Mouse (Mus musculus) limb, embryonic 14.5 days (tissue): ENCODE measurements at regions not wholly inside any gene's neighbourhood (a gene's known extent, or its start where the extent isn't known, plus 50 kb on each side); places are given as distances from the start of the nearest gene placed in this dataset.

Source experiments
- ATAC-seq: fragments of 200-750 bp; cut with Nextera tagmentation; 2 replicates; pipeline ENCODE4 v1.8.0; 2017; ENCODE audit warnings: low read depth, moderate number of reproducible peaks, moderate TSS enrichment; ENCODE audit not compliant: low FRiP score
- DNase-seq: peaks from one replicate; pipeline ENCODE4 v3.0.0-alpha.2; 2015; ENCODE audit warnings: low spot score
- H3K27ac ChIP-seq: fragments of 300-500 bp; sonication (generic); replicated peaks from 2 replicates; pipeline ENCODE4 v1.5.1; 2014; ENCODE audit warnings: low read depth, mild to moderate bottlenecking, low read length, moderate library complexity, mixed read lengths
- H3K27me3 ChIP-seq: fragments of 300-500 bp; sonication (generic); 2 replicates; pipeline ENCODE4 v1.6.1; 2014; ENCODE audit warnings: low read length, mixed read lengths; ENCODE audit not compliant: control insufficient read depth, insufficient read depth
- H3K36me3 ChIP-seq: fragments of 300-500 bp; sonication (generic); 2 replicates; pipeline ENCODE4 v1.6.1; 2014; ENCODE audit warnings: mild to moderate bottlenecking, low read length, moderate library complexity, mixed read lengths; ENCODE audit not compliant: control insufficient read depth, insufficient read depth
- H3K4me1 ChIP-seq: fragments of 300-500 bp; sonication (generic); 2 replicates; pipeline ENCODE4 v1.6.1; 2014; ENCODE audit warnings: antibody characterized with exemption, low read length, mixed read lengths; ENCODE audit not compliant: control insufficient read depth, insufficient read depth
- H3K4me2 ChIP-seq: fragments of 300-500 bp; sonication (generic); replicated peaks from 2 replicates; pipeline ENCODE4 v1.6.1; 2014; ENCODE audit warnings: low read depth, mild to moderate bottlenecking, low read length, moderate library complexity; ENCODE audit not compliant: severe bottlenecking
- H3K4me3 ChIP-seq: fragments of 300-500 bp; sonication (generic); replicated peaks from 2 replicates; pipeline ENCODE4 v1.5.1; 2014; ENCODE audit warnings: low read length
- H3K9ac ChIP-seq: fragments of 300-500 bp; sonication (generic); 2 replicates; pipeline ENCODE4 v1.6.1; 2014; ENCODE audit warnings: mild to moderate bottlenecking, low read depth, low read length, moderate library complexity; ENCODE audit not compliant: severe bottlenecking
- H3K9me3 ChIP-seq: fragments of 300-500 bp; sonication (generic); 2 replicates; pipeline ENCODE4 v1.6.1; 2016; ENCODE audit warnings: low read length; ENCODE audit not compliant: control insufficient read depth
- POLR2A ChIP-seq: fragments of 200-500 bp; IDR thresholded peaks from 2 replicates; pipeline ENCODE4 v1.8.0; 2012; ENCODE audit warnings: inconsistent platforms, mild to moderate bottlenecking, moderate library complexity, borderline replicate concordance; ENCODE audit not compliant: insufficient read depth, insufficient read length; ENCODE audit errors: extremely low read depth
- WGBS: fragments of 180-500 bp; shearing (Covaris S2); extraction: QIAGEN DNeasy Blood & Tissue Kit; methylation state at CpG from one replicate; pipeline ENCODE4 v1.1.7; 2014; 5-methylcytosine and 5-hydroxymethylcytosine counted together

DNA sequence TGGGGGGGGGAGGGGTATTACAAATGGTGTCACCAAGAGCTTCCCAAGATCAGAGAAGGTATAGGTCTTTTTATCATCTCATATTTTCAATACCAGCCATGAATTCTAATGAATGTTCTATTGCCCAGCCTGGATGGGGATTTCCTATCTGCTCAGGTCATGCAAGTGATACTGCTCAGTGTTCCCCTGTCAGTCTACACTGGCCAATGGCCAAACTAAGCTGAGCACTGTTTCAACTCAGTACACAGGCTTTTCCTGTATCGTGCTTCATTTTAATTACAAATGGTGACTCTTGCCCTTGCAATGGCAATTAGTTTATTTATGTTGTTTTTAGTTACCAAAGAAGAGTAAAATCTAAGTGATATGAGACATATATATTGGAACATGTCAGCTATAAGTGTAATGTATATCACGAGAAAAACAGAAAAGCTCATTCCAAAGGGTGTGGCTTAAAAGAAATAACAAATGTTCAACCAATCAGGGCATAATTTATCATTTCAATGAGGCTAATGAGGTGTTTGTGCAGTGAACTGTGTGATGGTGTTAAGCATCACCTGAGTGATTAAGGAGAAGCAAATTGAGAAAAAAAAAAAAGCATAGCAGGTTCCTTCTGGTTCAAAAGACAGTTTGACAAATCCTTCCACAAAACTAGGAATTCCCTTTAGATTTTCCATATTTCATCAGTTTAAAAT lies 708.3 kb downstream of the Stpg2 start:
- Histone ChIP-seq H3K4me1 (peaks cover 3% of the 10 kb centered on the region; the same call in 1 of the 2 replicates), H3K4me3 (no peak overlapping the region), H3K4me2 (no peak overlapping the region), H3K9me3 (no peaks in the 10 kb centered on the region), H3K36me3 (no peaks in the 10 kb centered on the region), H3K27ac (no peak overlapping the region), H3K27me3 (no peaks in the 10 kb centered on the region), H3K9ac (no peak overlapping the region)
- no peak for ATAC-seq
- WGBS: 78% methylated on average over 2 of the region's 2 CpGs
- no peak for TF ChIP-seq POLR2A
- no peak for DNase-seq

DNA sequence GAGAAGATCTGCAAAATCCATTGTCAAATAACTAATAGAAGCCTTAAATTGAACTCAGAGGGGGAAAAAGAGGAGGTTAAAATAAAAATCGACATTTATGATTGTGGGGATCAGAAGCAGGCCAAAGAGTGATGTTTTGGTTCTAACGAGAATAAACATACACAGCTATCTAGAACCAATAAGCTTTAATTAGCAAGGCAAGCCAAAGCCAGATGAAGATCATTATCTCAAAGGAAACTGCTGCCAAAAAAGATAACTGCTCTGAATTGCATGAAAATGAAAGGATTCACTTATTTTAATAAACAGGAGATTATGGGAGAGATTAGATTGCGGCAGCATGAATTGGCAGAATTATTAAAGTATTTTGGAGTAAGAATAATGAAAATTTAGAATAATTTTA lies 716.8 kb downstream of the Stpg2 start:
- Histone ChIP-seq H3K4me3 (no peak overlapping the region), H3K36me3 (no peaks in the 10 kb centered on the region), H3K9me3 (no peaks in the 10 kb centered on the region), H3K9ac (no peak overlapping the region), H3K27me3 (no peaks in the 10 kb centered on the region), H3K4me2 (no peak overlapping the region), H3K4me1 (peaks cover 3% of the 10 kb centered on the region; the same call in 1 of the 2 replicates), H3K27ac (no peak overlapping the region)
- no peak for TF ChIP-seq POLR2A
- 67% methylated on average over 3 of the region's 3 CpGs for WGBS
- ATAC-seq: no peak
- no peak for DNase-seq

DNA sequence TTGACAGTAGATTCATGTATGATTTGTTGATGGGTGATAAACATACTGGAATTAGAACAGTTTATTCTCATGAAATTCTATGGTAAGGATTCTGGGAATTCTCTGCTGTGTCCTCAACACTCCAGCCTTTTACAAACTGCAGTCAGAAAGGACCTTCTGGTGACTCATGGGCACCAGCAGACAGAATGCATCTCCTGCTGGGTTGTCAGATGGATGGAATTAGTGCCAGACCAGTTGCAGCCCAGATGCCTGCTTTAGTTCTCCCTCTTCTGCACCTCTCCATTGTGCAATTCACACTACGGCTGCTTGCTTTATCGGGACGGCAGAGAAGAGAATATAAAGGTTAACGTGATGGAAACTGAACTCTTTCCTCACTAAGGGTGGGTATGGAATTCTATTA lies 727.5 kb downstream of the Stpg2 start:
- 36% methylated on average over 4 of the region's 4 CpGs for WGBS
- no peaks in the 10 kb centered on the region for H3K4me1 ChIP-seq
- no peaks in the 10 kb centered on the region for H3K27me3 ChIP-seq
- H3K36me3 ChIP-seq: no peaks in the 10 kb centered on the region
- no peaks in the 10 kb centered on the region for H3K9me3 ChIP-seq
- no peak overlapping the region for H3K27ac ChIP-seq
- no peak for TF ChIP-seq POLR2A
- DNase-seq: no peak
- no peak overlapping the region for H3K9ac ChIP-seq
- no peak overlapping the region for H3K4me3 ChIP-seq
- no peak overlapping the region for H3K4me2 ChIP-seq
- ATAC-seq: no peak

DNA sequence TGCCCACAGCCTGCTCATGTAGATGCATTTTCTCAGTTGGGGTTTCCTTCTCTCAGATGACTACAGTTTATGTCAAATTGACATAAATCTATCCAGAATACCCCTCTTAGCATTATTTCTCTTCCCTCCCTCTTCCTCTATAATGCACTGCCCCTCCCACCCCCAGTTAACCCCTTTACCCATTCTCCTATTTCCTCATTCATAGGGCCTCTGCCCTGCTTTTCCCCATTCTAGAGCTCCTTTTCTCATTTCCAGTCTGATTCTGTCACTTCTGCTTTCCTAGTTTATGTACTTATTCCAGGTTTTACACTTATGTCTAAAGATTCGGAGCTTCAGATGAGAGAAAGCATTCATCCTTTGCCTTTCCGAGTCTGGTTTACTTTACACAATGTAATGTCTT lies 740.7 kb downstream of the Stpg2 start:
- no peak for TF ChIP-seq POLR2A
- no peaks in the 10 kb centered on the region for H3K4me1 ChIP-seq
- H3K36me3 ChIP-seq: no peaks in the 10 kb centered on the region
- no peak overlapping the region for H3K27ac ChIP-seq
- no peak overlapping the region for H3K9ac ChIP-seq
- no peak overlapping the region for H3K4me2 ChIP-seq
- no peaks in the 10 kb centered on the region for H3K9me3 ChIP-seq
- no peak overlapping the region for H3K4me3 ChIP-seq
- H3K27me3 ChIP-seq: no peaks in the 10 kb centered on the region
- 89% methylated on average over 2 of the region's 2 CpGs for WGBS
- no peak for DNase-seq
- no peak for ATAC-seq

DNA sequence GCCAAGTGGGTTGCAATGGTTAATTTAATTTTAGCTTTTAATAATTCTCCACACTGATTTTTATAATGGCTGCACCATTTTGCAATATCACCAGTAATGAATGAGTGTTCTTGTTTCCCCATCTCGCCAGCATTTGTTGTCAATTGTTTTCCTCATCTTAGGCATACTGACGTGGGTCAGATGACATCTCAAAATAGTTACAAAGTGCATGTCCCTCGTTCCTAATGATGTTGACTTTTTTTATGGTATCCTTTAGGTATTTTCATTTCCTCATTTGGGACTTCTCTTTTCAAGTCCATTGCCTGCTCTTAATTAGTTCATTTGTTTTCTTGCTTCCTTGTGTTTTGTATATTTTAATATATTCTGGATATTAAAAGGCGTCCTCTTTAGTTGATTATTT lies 741.8 kb downstream of the Stpg2 start:
- H3K4me1 ChIP-seq: no peaks in the 10 kb centered on the region
- H3K4me3 ChIP-seq: no peak overlapping the region
- ATAC-seq (no peak), DNase-seq (no peak)
- H3K36me3 ChIP-seq: no peaks in the 10 kb centered on the region
- no peak for TF ChIP-seq POLR2A
- no peak overlapping the region for H3K9ac ChIP-seq
- no peak overlapping the region for H3K4me2 ChIP-seq
- 60% methylated on average over 4 of the region's 4 CpGs for WGBS
- no peaks in the 10 kb centered on the region for H3K9me3 ChIP-seq
- no peak overlapping the region for H3K27ac ChIP-seq
- no peaks in the 10 kb centered on the region for H3K27me3 ChIP-seq
